Mouse (Mus musculus) G1E (cell line): ENCODE measurements around the gene Ddit4.

ENCODE experiments used
- CTCF ChIP-seq: IDR thresholded peaks from 2 replicates; pipeline ENCODE4 v1.5.1; 2012; ENCODE audit warnings: low read depth, low read length, inconsistent platforms, mixed read lengths
- GATA1 ChIP-seq: IDR thresholded peaks from 2 replicates; pipeline ENCODE4 v1.6.1; 2012; ENCODE audit warnings: borderline replicate concordance, low read length, inconsistent platforms, mixed read lengths
- GATA2 ChIP-seq: IDR thresholded peaks from 2 replicates; pipeline ENCODE4 v1.6.1; 2012; ENCODE audit warnings: low read depth, low read length, inconsistent platforms, borderline replicate concordance
- TAL1 ChIP-seq: conservative IDR thresholded peaks from 2 replicates; pipeline ENCODE4 v1.6.1; 2012; ENCODE audit warnings: low read depth, low read length, inconsistent platforms, mixed read lengths

DNA sequence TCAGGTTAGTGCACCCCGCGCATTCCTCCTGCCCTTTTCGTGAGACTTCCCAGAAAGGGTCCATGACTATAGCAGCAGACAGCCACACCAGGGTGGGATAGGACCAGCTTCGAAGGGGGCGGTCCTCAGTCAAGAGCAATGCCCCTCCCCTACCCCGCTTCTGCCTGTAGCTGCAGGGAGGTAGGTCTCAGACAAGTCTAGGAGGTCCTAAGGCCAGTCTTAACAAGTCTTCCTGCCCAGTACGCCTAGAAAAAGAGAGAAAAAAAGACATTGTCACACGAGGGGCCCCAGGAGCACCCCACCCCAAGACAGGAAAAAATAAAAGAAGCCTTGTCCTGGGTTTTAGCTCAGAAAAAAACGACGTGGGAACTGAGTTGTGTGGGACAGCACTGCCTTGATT is 35.0 kb downstream of the Ddit4 start:
- TF ChIP-seq CTCF (no peak), TAL1 (no peak), GATA2 (no peak), GATA1 (no peak)
